Mouse (Mus musculus) mature B cell (primary cell): Measurements from ENCODE around the gene Spata3.
"Not testable (repeated sequence)": the region's sequence is repeated elsewhere in the genome, so short reads cannot be mapped to it uniquely, and the experiment has no call there.

Source experiments
- in situ Hi-C: fragments of 300-500 bp; cut with MboI; formaldehyde crosslinking; loops from 2 replicates; pipeline ENCODE4 v1.14.3; 2019

The Spata3 gene

GRCm38 (mm10) chr1:86016516-86016915, at the start of gene Spata3:
TSS of gene Spata3 (plus strand) at chr1:86016816.
- in situ Hi-C loops: no loop called here

GRCm38 (mm10) chr1:85969081-85969480, 47.5 kb upstream of the Spata3 start:
- in situ Hi-C loops: no loop called here

- in situ Hi-C loops: no loop called here
Observed at GRCm38 (mm10) chr1:85969519-85969918, 47.1 kb upstream of the Spata3 start.

GRCm38 (mm10) chr1:85971070-85971469, 45.5 kb upstream of the Spata3 start:
- in situ Hi-C loops: no loop called here

- in situ Hi-C loops: no loop called here
Observed at GRCm38 (mm10) chr1:85972341-85972740, 44.3 kb upstream of the Spata3 start.

GRCm38 (mm10) chr1:85973468-85973877, 43.1 kb upstream of the Spata3 start:
- in situ Hi-C loops: no loop called here

GRCm38 (mm10) chr1:85977709-85978108, 38.9 kb upstream of the Spata3 start:
- in situ Hi-C loops: no loop called here

GRCm38 (mm10) chr1:85981738-85982357, 34.8 kb upstream of the Spata3 start:
- in situ Hi-C loops: no loop called here

GRCm38 (mm10) chr1:85985784-85986183, 30.8 kb upstream of the Spata3 start:
- in situ Hi-C loops: no loop called here

GRCm38 (mm10) chr1:85988351-85988750, 28.3 kb upstream of the Spata3 start:
- in situ Hi-C loops: no loop called here

GRCm38 (mm10) chr1:85988882-85989281, 27.7 kb upstream of the Spata3 start:
- in situ Hi-C loops: not testable (repeated sequence)

- in situ Hi-C loops: no loop called here
Observed at GRCm38 (mm10) chr1:85992175-85992574, 24.4 kb upstream of the Spata3 start.

- in situ Hi-C loops: no loop called here
Observed at GRCm38 (mm10) chr1:85993541-85993940, 23.1 kb upstream of the Spata3 start.

GRCm38 (mm10) chr1:85997221-85997620, 19.4 kb upstream of the Spata3 start:
- in situ Hi-C loops: no loop called here

- in situ Hi-C loops: no loop called here
Observed at GRCm38 (mm10) chr1:85998012-85998411, 18.6 kb upstream of the Spata3 start.

- in situ Hi-C loops: no loop called here
Observed at GRCm38 (mm10) chr1:85999853-86000570, 16.6 kb upstream of the Spata3 start.

GRCm38 (mm10) chr1:86005540-86005939, 11.1 kb upstream of the Spata3 start:
- in situ Hi-C loops: loop anchor here (5.0 kb wide), 2 partner anchors 78 to 153 kb away; partner anchors contain the start of gene 4933407L21Rik

- in situ Hi-C loops: loop anchor here (5.0 kb wide), 2 partner anchors 79 to 154 kb away; partner anchors contain the start of gene 4933407L21Rik
Observed at GRCm38 (mm10) chr1:86006040-86006439, 10.6 kb upstream of the Spata3 start.

GRCm38 (mm10) chr1:86007778-86008177, 8.8 kb upstream of the Spata3 start:
- in situ Hi-C loops: loop anchor here (5.0 kb wide), 2 partner anchors 80 to 155 kb away; partner anchors contain the start of gene 4933407L21Rik

GRCm38 (mm10) chr1:86015758-86016157, 858 bp upstream of the Spata3 start:
- in situ Hi-C loops: not testable (repeated sequence)

GRCm38 (mm10) chr1:86018235-86019055, 1.8 kb downstream of the Spata3 start:
- in situ Hi-C loops: no loop called here

- in situ Hi-C loops: no loop called here
Observed at GRCm38 (mm10) chr1:86021365-86021989, 4.9 kb downstream of the Spata3 start.
